Mouse (Mus musculus) kidney, adult 2 months (tissue): Measurements from ENCODE around the gene Pbx4. TPM values are rescaled to one million over a fixed set of nuclear protein-coding genes. Genes with fewer than 3 reads are reported as not detected.
A peak's percentile ranks its signal among the peaks of the same experiment; 100 is the strongest.

ENCODE experiments used
- DNase-seq: peaks from one replicate; pipeline ENCODE4 v3.0.0; 2021
- H3K27ac ChIP-seq: fragments of 200-500 bp; 2 replicates; pipeline ENCODE4 v1.5.1; 2012; ENCODE audit warnings: low read depth, low read length, control low read depth, inconsistent platforms; ENCODE audit not compliant: insufficient read depth
- H3K27me3 ChIP-seq: fragments of 200-500 bp; replicated peaks from 2 replicates; pipeline ENCODE4 v1.6.1; 2012; ENCODE audit warnings: mild to moderate bottlenecking, moderate library complexity, low read length, inconsistent platforms; ENCODE audit not compliant: control insufficient read depth, insufficient read depth
- H3K36me3 ChIP-seq: fragments of 200-500 bp; 2 replicates; pipeline ENCODE4 v1.6.1; 2012; ENCODE audit warnings: mild to moderate bottlenecking, moderate library complexity, low read length, inconsistent platforms; ENCODE audit not compliant: control insufficient read depth, insufficient read depth
- H3K4me1 ChIP-seq: fragments of 200-500 bp; 2 replicates; pipeline ENCODE4 v1.6.1; 2011; ENCODE audit warnings: low read length; ENCODE audit not compliant: control insufficient read depth, insufficient read depth
- H3K4me3 ChIP-seq: fragments of 200-500 bp; 2 replicates; pipeline ENCODE4 v1.5.1; 2011; ENCODE audit warnings: mild to moderate bottlenecking, low read depth, low read length, control low read depth; ENCODE audit not compliant: insufficient read depth
- CTCF ChIP-seq: fragments of 200-500 bp; conservative IDR thresholded peaks from 2 replicates; pipeline ENCODE4 v1.5.1; 2011; ENCODE audit warnings: low read depth, mild to moderate bottlenecking, control low read depth, low read length, moderate library complexity, mixed read lengths; ENCODE audit not compliant: insufficient read depth, insufficient read length
- POLR2A ChIP-seq: fragments of 200-500 bp; IDR thresholded peaks from one replicate; pipeline ENCODE4 v1.6.1; 2011; ENCODE audit warnings: low read depth, low read length, control low read depth
- WGBS: fragments of 180-500 bp; shearing (Covaris S2); methylation state at CpG from one replicate; pipeline ENCODE4 v1.1.7; 2018; 5-methylcytosine and 5-hydroxymethylcytosine counted together
- polyA plus RNA-seq: library from polyadenylated mRNA; depleted of rRNA; stranded (reverse); fragments of >200 nt; gene quantifications from 2 replicates; pipeline ENCODE4 v1.2.3, GENCODE M21; 2012

Pbx4 gene
- polyA plus RNA-seq, 1 experiment: 3.6 TPM

GRCm38 (mm10) chr8:69911917-69912316 lies 79.6 kb downstream of the Pbx4 start:
- no peak for DNase-seq
- Histone ChIP-seq H3K27ac (no peak overlapping the region), H3K27me3 (no peaks in the 10 kb centered on the region), H3K36me3 (0 out of 2 replicates have a peak, but pooled peaks cover 2% of the 10 kb centered on the region), H3K4me3 (no peak overlapping the region), H3K4me1 (no peaks in the 10 kb centered on the region)
- WGBS: 83% methylated on average over 13 of the region's 13 CpGs
- TF ChIP-seq POLR2A: no peak
- no peak for TF ChIP-seq CTCF

- H3K36me3 ChIP-seq: peaks cover 4% of the 10 kb centered on the region; the same call in 1 of the 2 replicates
- H3K27ac ChIP-seq: no peak overlapping the region
- 88% methylated on average over 12 of the region's 12 CpGs for WGBS
- TF ChIP-seq POLR2A (no peak), CTCF (no peak)
- H3K27me3 ChIP-seq: no peaks in the 10 kb centered on the region
- H3K4me1 ChIP-seq: no peaks in the 10 kb centered on the region
- DNase-seq: no peak
- no peak overlapping the region for H3K4me3 ChIP-seq
Measured at GRCm38 (mm10) chr8:69912478-69913074, 80.3 kb downstream of the Pbx4 start.

GRCm38 (mm10) chr8:69914526-69914925 lies 82.2 kb downstream of the Pbx4 start:
- Histone ChIP-seq H3K36me3 (peaks cover 2% of the 10 kb centered on the region; the same call in 1 of the 2 replicates), H3K27ac (no peak overlapping the region), H3K27me3 (no peaks in the 10 kb centered on the region), H3K4me1 (no peaks in the 10 kb centered on the region; the same call in 1 of the 2 replicates), H3K4me3 (no peak overlapping the region)
- TF ChIP-seq POLR2A (no peak), CTCF (no peak)
- WGBS: 87% methylated on average over 4 of the region's 4 CpGs
- no peak for DNase-seq

GRCm38 (mm10) chr8:69915748-69916147 lies 83.5 kb downstream of the Pbx4 start:
- Histone ChIP-seq H3K27ac (no peak overlapping the region), H3K4me3 (no peak overlapping the region), H3K27me3 (no peaks in the 10 kb centered on the region), H3K36me3 (peaks cover 2% of the 10 kb centered on the region; the same call in 1 of the 2 replicates), H3K4me1 (peaks cover 6% of the 10 kb centered on the region; the same call in 1 of the 2 replicates)
- TF ChIP-seq POLR2A (no peak), CTCF (no peak)
- 65% methylated on average over 5 of the region's 5 CpGs for WGBS
- DNase-seq: no peak

GRCm38 (mm10) chr8:69918506-69918905 lies 86.2 kb downstream of the Pbx4 start:
- no peak overlapping the region for H3K27ac ChIP-seq
- no peaks in the 10 kb centered on the region for H3K27me3 ChIP-seq
- H3K36me3 ChIP-seq: peaks cover 2% of the 10 kb centered on the region; the same call in 1 of the 2 replicates
- H3K4me3 ChIP-seq: no peak overlapping the region
- H3K4me1 ChIP-seq: peaks cover 16% of the 10 kb centered on the region
- no peak for DNase-seq
- TF ChIP-seq CTCF (no peak), POLR2A (no peak)

GRCm38 (mm10) chr8:69919010-69919409 lies 86.7 kb downstream of the Pbx4 start:
- Histone ChIP-seq H3K27ac (no peak overlapping the region), H3K4me3 (no peak overlapping the region), H3K4me1 (peaks cover 16% of the 10 kb centered on the region), H3K27me3 (no peaks in the 10 kb centered on the region), H3K36me3 (peaks cover 2% of the 10 kb centered on the region; the same call in 1 of the 2 replicates)
- peak; percentile 89 for DNase-seq
- TF ChIP-seq CTCF (peak; percentile 86), POLR2A (no peak)
- 44% methylated on average over 1 of the region's 1 CpGs for WGBS

- TF ChIP-seq POLR2A (no peak), CTCF (no peak)
- H3K27ac ChIP-seq: peak overlapping the region; percentile 39; the same call in 1 of the 2 replicates
- WGBS: 27% methylated on average over 11 of the region's 11 CpGs
- H3K4me1 ChIP-seq: peaks cover 16% of the 10 kb centered on the region
- no peak overlapping the region for H3K4me3 ChIP-seq
- DNase-seq: peak; percentile 93
- H3K27me3 ChIP-seq: no peaks in the 10 kb centered on the region
- H3K36me3 ChIP-seq: peaks cover 2% of the 10 kb centered on the region; the same call in 1 of the 2 replicates
Measured at GRCm38 (mm10) chr8:69919876-69920662, 87.8 kb downstream of the Pbx4 start.
